Mouse (Mus musculus) G1E-ER4 (cell line): ENCODE measurements around the gene Synj1. TPM values are rescaled to one million over a fixed set of nuclear protein-coding genes. Genes with fewer than 3 reads are reported as not detected.

Experiments
- GATA1 ChIP-seq: IDR thresholded peaks from one replicate; pipeline ENCODE4 v1.8.0; 2012; ENCODE audit warnings: low read length, inconsistent platforms
- polyA plus RNA-seq: library from polyadenylated mRNA; stranded (reverse); fragments of >175 nt; gene quantifications from 2 replicates; pipeline ENCODE4 v1.2.3, GENCODE M21; 2012

The Synj1 gene
- polyA plus RNA-seq: 68.1 and 73.4 TPM in 2 replicates

- no peak for TF ChIP-seq GATA1
Measured at GRCm38 (mm10) chr16:91011021-91011683, at the start of gene Synj1. Synj1 (minus strand) TSS chr16:91011308.

GRCm38 (mm10) chr16:91057741-91058140 lies 46.6 kb upstream of the Synj1 start:
- TF ChIP-seq GATA1: no peak

- peak; percentile 47 for TF ChIP-seq GATA1
Measured at GRCm38 (mm10) chr16:91057261-91057660, 46.2 kb upstream of the Synj1 start.

- TF ChIP-seq GATA1: no peak
Measured at GRCm38 (mm10) chr16:91056043-91056821, 45.1 kb upstream of the Synj1 start.

- TF ChIP-seq GATA1: no peak
Measured at GRCm38 (mm10) chr16:91055150-91055549, 44.0 kb upstream of the Synj1 start.

GRCm38 (mm10) chr16:91053599-91053998 lies 42.5 kb upstream of the Synj1 start:
- no peak for TF ChIP-seq GATA1

GRCm38 (mm10) chr16:91045511-91045910 lies 34.4 kb upstream of the Synj1 start:
- no peak for TF ChIP-seq GATA1

GRCm38 (mm10) chr16:91044270-91045182 lies 33.4 kb upstream of the Synj1 start, which contains the start of gene Paxbp1:
Paxbp1 (minus strand) TSS chr16:91044543.
- TF ChIP-seq GATA1: no peak

GRCm38 (mm10) chr16:91043461-91044248 lies 32.5 kb upstream of the Synj1 start:
- no peak for TF ChIP-seq GATA1

GRCm38 (mm10) chr16:91042640-91043039 lies 31.5 kb upstream of the Synj1 start:
- TF ChIP-seq GATA1: no peak

- TF ChIP-seq GATA1: no peak
Measured at GRCm38 (mm10) chr16:91035866-91036265, 24.8 kb upstream of the Synj1 start.

GRCm38 (mm10) chr16:91030751-91031150 lies 19.6 kb upstream of the Synj1 start:
- TF ChIP-seq GATA1: no peak

GRCm38 (mm10) chr16:91029901-91030300 lies 18.8 kb upstream of the Synj1 start:
- TF ChIP-seq GATA1: no peak

- TF ChIP-seq GATA1: no peak
Measured at GRCm38 (mm10) chr16:91029161-91029743, 18.1 kb upstream of the Synj1 start.

- TF ChIP-seq GATA1: no peak
Measured at GRCm38 (mm10) chr16:91026290-91026689, 15.2 kb upstream of the Synj1 start.
